ENCODE assay signal across 27 mouse cellular contexts in genomic region chr5:100042467-100042866, GRCm38 (mm10). TPM values are rescaled to one million over a fixed set of nuclear protein-coding genes. Genes with fewer than 3 reads are reported as not detected.
DNase-seq lines count a peak whose midpoint lies in the region; ATAC-seq and TF ChIP-seq lines count a peak whose summit lies in the region.
"Had no signal": no experiment of that assay in that cellular context is flagged by ENCODE, and none has a peak within 500 bp of the region (broad histone marks: within the 10 kb centered on the region; RNA-seq: fewer than 3 reads in every experiment).

No protein-coding gene starts in this region.

- TF ChIP-seq CTCF in kidney, adult 2 months (conservative IDR thresholded peaks at IDR 0.05; ENCODE audit: insufficient read depth, insufficient read length, low read depth, low read length) = no peak
- TF ChIP-seq CTCF in lung, adult 2 months (IDR thresholded peaks at IDR 0.05; ENCODE audit: insufficient read depth, low read length) = no peak

- DNase-seq in kidney, adult 2 months = peak; percentile 46
- DNase-seq in lung, postnatal 36 days = peak; percentile 43
- no peak for DNase-seq in lung, adult 2 months
- no peak for DNase-seq in gastrocnemius, postnatal 36 days
- DNase-seq in c-Kit-positive CD71-positive TER-119-positive erythroid progenitor cells, embryonic 14.5 days (ENCODE audit: low spot score) = no peak
- DNase-seq: B cell, adult 2 months; cerebellum, adult 11 months; cerebellum, adult 9-10 months; cerebellum, postnatal 36 days; gastrocnemius, postnatal 10 days; heart, postnatal 14 days; kidney, postnatal 4 days; left cerebral cortex, postnatal 4 days; liver, postnatal 0 days; right cerebral cortex, postnatal 25 days; thymus, adult 18-20 months; thymus, postnatal 25 days had no signal

- no peak overlapping the region for H3K4me2 ChIP-seq in kidney, embryonic 15.5 days
- no peak overlapping the region for H3K4me2 ChIP-seq in intestine, embryonic 15.5 days (replicated peaks)

- no peaks in the 10 kb centered on the region for H3K9me3 ChIP-seq in kidney, embryonic 15.5 days (replicated peaks)
- no peaks in the 10 kb centered on the region for H3K9me3 ChIP-seq in intestine, embryonic 15.5 days
- H3K9me3 ChIP-seq: forebrain, embryonic 13.5 days; G1E; liver, embryonic 12.5 days; midbrain, embryonic 10.5 days had no signal

- no peak for TF ChIP-seq POLR2A in kidney, adult 2 months (IDR thresholded peaks at IDR 0.05; ENCODE audit: low read depth, low read length)
- no peak for TF ChIP-seq POLR2A in lung, adult 2 months (IDR thresholded peaks at IDR 0.05; ENCODE audit: borderline replicate concordance, extremely low read depth, low read depth, low read length)

- no peaks in the 10 kb centered on the region for H3K27me3 ChIP-seq in kidney, adult 2 months (replicated peaks; ENCODE audit: control insufficient read depth, insufficient read depth, low read length)
- H3K27me3 ChIP-seq in kidney, embryonic 15.5 days = no peaks in the 10 kb centered on the region
- no peaks in the 10 kb centered on the region for H3K27me3 ChIP-seq in intestine, embryonic 15.5 days (replicated peaks)
- H3K27me3 ChIP-seq: forebrain, embryonic 13.5 days; liver, embryonic 12.5 days had no signal

- no peak overlapping the region for H3K4me3 ChIP-seq in kidney, adult 2 months (ENCODE audit: insufficient read depth, low read depth, low read length)
- no peak overlapping the region for H3K4me3 ChIP-seq in kidney, embryonic 15.5 days (replicated peaks)
- H3K4me3 ChIP-seq in lung, adult 2 months (replicated peaks; ENCODE audit: extremely low read depth, low read depth, low read length) = no peak overlapping the region
- no peak overlapping the region for H3K4me3 ChIP-seq in intestine, embryonic 15.5 days (replicated peaks)
- H3K4me3 ChIP-seq: forebrain, embryonic 13.5 days; liver, embryonic 12.5 days; midbrain, embryonic 10.5 days had no signal

- no peak overlapping the region for H3K9ac ChIP-seq in kidney, embryonic 15.5 days
- H3K9ac ChIP-seq in intestine, embryonic 15.5 days = no peak overlapping the region
- H3K9ac ChIP-seq: forebrain, embryonic 13.5 days; liver, embryonic 12.5 days; liver, postnatal 0 days had no signal

- H3K36me3 ChIP-seq in kidney, adult 2 months (ENCODE audit: control insufficient read depth, insufficient read depth, low read length) = no peaks in the 10 kb centered on the region
- H3K36me3 ChIP-seq in kidney, embryonic 15.5 days = peaks cover 9% of the 10 kb centered on the region; the same call in 1 of the 2 replicates
- no peaks in the 10 kb centered on the region for H3K36me3 ChIP-seq in intestine, embryonic 15.5 days

- H3K27ac ChIP-seq in kidney, adult 2 months (ENCODE audit: insufficient read depth, low read depth, low read length) = no peak overlapping the region
- H3K27ac ChIP-seq in kidney, embryonic 15.5 days = no peak overlapping the region
- peak overlapping the region; percentile 25; the same call in 1 of the 2 replicates for H3K27ac ChIP-seq in intestine, embryonic 15.5 days
- H3K27ac ChIP-seq: forebrain, embryonic 13.5 days; kidney, postnatal 0 days; liver, embryonic 12.5 days; midbrain, embryonic 10.5 days; stomach, postnatal 0 days had no signal

- intact Hi-C loops in gastrocnemius, postnatal 36 days (cut with DNase I) = no loop called here

- no peak for ATAC-seq in kidney, embryonic 15.5 days (replicated peaks; ENCODE audit: low FRiP score)
- no peak for ATAC-seq in intestine, embryonic 15.5 days
- ATAC-seq: forebrain, embryonic 13.5 days; hindbrain, embryonic 16.5 days; liver, embryonic 12.5 days; liver, postnatal 0 days; midbrain, embryonic 16.5 days had no signal

- 75% methylated on average over 8 of the region's 8 CpGs for WGBS in kidney, adult 2 months
- 93% methylated on average over 8 of the region's 8 CpGs for WGBS in kidney, embryonic 15.5 days
- 76% methylated on average over 8 of the region's 8 CpGs for WGBS in lung, adult 2 months
- WGBS in intestine, embryonic 15.5 days = 75% methylated on average over 8 of the region's 8 CpGs

- H3K4me1 ChIP-seq in kidney, adult 2 months (ENCODE audit: control insufficient read depth, insufficient read depth, low read length) = peaks cover 18% of the 10 kb centered on the region
- peaks cover 25% of the 10 kb centered on the region for H3K4me1 ChIP-seq in kidney, embryonic 15.5 days
- peaks cover 10% of the 10 kb centered on the region for H3K4me1 ChIP-seq in lung, adult 2 months (ENCODE audit: control insufficient read depth, insufficient read depth, low read length)
- peaks cover 13% of the 10 kb centered on the region for H3K4me1 ChIP-seq in intestine, embryonic 15.5 days (replicated peaks)

RNA-seq across cellular contexts. Expression of gene Enoph1, which starts 2.7 kb away (rescaled TPM):
- polyA plus RNA-seq in kidney, adult 2 months (2012; rRNA removed) = 17.1 and 17.9 TPM in 2 replicates
- polyA plus RNA-seq in kidney, embryonic 15.5 days (2015; fragmentation: Nextera tagmentation; extraction: Ambion mirVana) = 48.1 and 48.7 TPM in 2 replicates
- polyA plus RNA-seq in lung, adult 2 months (2012; rRNA removed) = 33.1 and 34.0 TPM in 2 replicates
- polyA plus RNA-seq in intestine, embryonic 15.5 days (2015; fragmentation: Nextera tagmentation; extraction: Ambion mirVana) = 49.2 and 49.8 TPM in 2 replicates
- 1 to 10 TPM; 5.9 to 7.0 TPM for total RNA-seq in gastrocnemius, postnatal 36 days (2021)

RNA-seq across cellular contexts. Expression of gene Hnrnpdl, which starts 3.0 kb away (rescaled TPM):
- 33.4 and 40.5 TPM in 2 replicates for polyA plus RNA-seq in kidney, adult 2 months (2012; rRNA removed)
- 168 and 169 TPM in 2 replicates for polyA plus RNA-seq in kidney, embryonic 15.5 days (2015; fragmentation: Nextera tagmentation; extraction: Ambion mirVana)
- 54.2 and 74.0 TPM in 2 replicates for polyA plus RNA-seq in lung, adult 2 months (2012; rRNA removed)
- 128 and 132 TPM in 2 replicates for polyA plus RNA-seq in intestine, embryonic 15.5 days (2015; fragmentation: Nextera tagmentation; extraction: Ambion mirVana)
- 10 to 100 TPM; 63.2 to 70.9 TPM for total RNA-seq in gastrocnemius, postnatal 36 days (2021)

Comparison
In these comparisons a context has a peak if more than half of its experiments do, and no peak if none do; other contexts are left out.
1. DNase-seq: peak in kidney, adult 2 months (single experiment) and lung, postnatal 36 days (single experiment); none in lung, adult 2 months (single experiment), gastrocnemius, postnatal 36 days (0 of 2) and c-Kit-positive CD71-positive TER-119-positive erythroid progenitor cells, embryonic 14.5 days (single experiment).